ENCODE assay signal across 26 mouse cellular contexts in the genomic region with DNA sequence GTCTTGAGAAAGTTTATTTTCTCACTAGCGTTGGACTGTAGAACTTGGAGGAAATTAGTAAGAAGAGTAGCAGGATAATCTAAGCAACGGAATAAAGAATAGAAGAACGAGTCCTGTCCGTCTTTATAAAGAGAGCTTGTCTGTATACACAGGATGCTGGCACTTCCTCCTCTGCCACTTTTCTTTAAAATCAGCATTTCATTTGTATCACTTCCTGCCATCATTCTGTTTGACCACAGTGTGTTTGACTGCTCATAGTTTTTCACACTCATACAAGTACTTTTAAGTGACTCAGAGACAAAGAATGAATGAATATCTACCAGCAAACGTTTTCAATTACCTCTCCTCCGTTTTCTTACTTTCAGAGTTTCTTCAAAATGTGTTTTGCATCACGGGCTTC.
A peak's percentile ranks its signal among the peaks of the same experiment; 100 is the strongest.
DNase-seq lines count a peak whose midpoint lies in the region; ATAC-seq lines count a peak whose summit lies in the region.
"Had no signal": no experiment of that assay in that cellular context is flagged by ENCODE, and none has a peak within 500 bp of the region (broad histone marks: within the 10 kb centered on the region; RNA-seq: fewer than 3 reads in every experiment).

No protein-coding gene starts in this region.

- no peaks in the 10 kb centered on the region for H3K27me3 ChIP-seq in embryonic facial prominence, embryonic 11.5 days (ENCODE audit: control insufficient read depth, insufficient read depth, low read length)
- H3K27me3 ChIP-seq in embryonic facial prominence, embryonic 10.5 days (replicated peaks; ENCODE audit: low read depth, poor library complexity, severe bottlenecking) = no peaks in the 10 kb centered on the region
- no peaks in the 10 kb centered on the region for H3K27me3 ChIP-seq in embryonic facial prominence, embryonic 13.5 days
- H3K27me3 ChIP-seq: limb, embryonic 13.5 days; lung, embryonic 15.5 days; neural tube, embryonic 15.5 days; stomach, embryonic 15.5 days had no signal

- no peaks in the 10 kb centered on the region for H3K36me3 ChIP-seq in embryonic facial prominence, embryonic 11.5 days (replicated peaks; ENCODE audit: control insufficient read depth, insufficient read depth, low read depth, low read length)
- no peaks in the 10 kb centered on the region for H3K36me3 ChIP-seq in embryonic facial prominence, embryonic 10.5 days (replicated peaks)
- no peaks in the 10 kb centered on the region for H3K36me3 ChIP-seq in embryonic facial prominence, embryonic 13.5 days
- H3K36me3 ChIP-seq: limb, embryonic 13.5 days; lung, embryonic 15.5 days; neural tube, embryonic 15.5 days; stomach, embryonic 15.5 days had no signal

- no peaks in the 10 kb centered on the region for H3K4me1 ChIP-seq in embryonic facial prominence, embryonic 11.5 days (ENCODE audit: control insufficient read depth, insufficient read depth, low read length)
- 0 out of 2 replicates have a peak, but pooled peaks cover 4% of the 10 kb centered on the region for H3K4me1 ChIP-seq in embryonic facial prominence, embryonic 10.5 days
- peaks cover 7% of the 10 kb centered on the region for H3K4me1 ChIP-seq in embryonic facial prominence, embryonic 13.5 days
- H3K4me1 ChIP-seq: limb, embryonic 13.5 days; lung, embryonic 15.5 days; neural tube, embryonic 15.5 days; stomach, embryonic 15.5 days had no signal

- no peak for ATAC-seq in embryonic facial prominence, embryonic 11.5 days (replicated peaks; ENCODE audit: insufficient number of reproducible peaks, low FRiP score, low TSS enrichment, low read depth)
- ATAC-seq in embryonic facial prominence, embryonic 13.5 days (ENCODE audit: insufficient number of reproducible peaks, insufficient read depth, low FRiP score, low TSS enrichment, low read depth) = no peak
- ATAC-seq in megakaryocyte, adult 5-6 weeks (ENCODE audit: poor library complexity, severe bottlenecking) = peak; percentile 47
- no peak for ATAC-seq in activated CD4-positive, CD25-positive, alpha-beta regulatory T cell, adult 4 months
- ATAC-seq: forebrain, embryonic 16.5 days; intestine, postnatal 0 days had no signal

- peak; percentile 52 for DNase-seq in embryonic facial prominence, embryonic 11.5 days (ENCODE audit: low spot score)
- DNase-seq in embryonic facial prominence, embryonic 10.5 days (ENCODE audit: low spot score) = no peak
- DNase-seq in adrenal gland, adult 2 months = no peak
- DNase-seq in B cell, adult 2 months = no peak
- DNase-seq: cerebellum, adult 9-10 months; gastrocnemius, adult 2 months; gastrocnemius, postnatal 36 days; heart, adult 18-20 months; heart, postnatal 4 days; kidney, adult 9 months; kidney, postnatal 10 days; layer of hippocampus, adult 9-11 months; lung, postnatal 4 days; right cerebral cortex, postnatal 14 days had no signal

- H3K4me2 ChIP-seq in embryonic facial prominence, embryonic 11.5 days (ENCODE audit: low read depth, low read length) = no peak overlapping the region
- H3K4me2 ChIP-seq in embryonic facial prominence, embryonic 13.5 days = peak overlapping the region; percentile 18
- H3K4me2 ChIP-seq: heart, embryonic 11.5 days; hindbrain, embryonic 14.5 days; limb, embryonic 13.5 days; liver, embryonic 11.5 days; lung, embryonic 15.5 days; neural tube, embryonic 15.5 days; stomach, embryonic 15.5 days had no signal

- WGBS in embryonic facial prominence, embryonic 11.5 days = 26% methylated on average over 7 of the region's 7 CpGs
- WGBS in embryonic facial prominence, embryonic 10.5 days = 21% methylated on average over 7 of the region's 7 CpGs
- 15% methylated on average over 7 of the region's 7 CpGs for whole genome bisulfite sequencing in embryonic facial prominence, embryonic 13.5 days

- no peak overlapping the region for H3K9ac ChIP-seq in embryonic facial prominence, embryonic 11.5 days (replicated peaks; ENCODE audit: low read length)
- H3K9ac ChIP-seq in embryonic facial prominence, embryonic 13.5 days = no peak overlapping the region
- H3K9ac ChIP-seq: hindbrain, embryonic 14.5 days; limb, embryonic 13.5 days; lung, embryonic 15.5 days; neural tube, embryonic 15.5 days; stomach, embryonic 15.5 days had no signal

- H3K27ac ChIP-seq in embryonic facial prominence, embryonic 11.5 days (replicated peaks; ENCODE audit: low read depth, low read length) = no peak overlapping the region
- no peak overlapping the region for H3K27ac ChIP-seq in embryonic facial prominence, embryonic 10.5 days (replicated peaks)
- no peak overlapping the region for H3K27ac ChIP-seq in embryonic facial prominence, embryonic 13.5 days
- H3K27ac ChIP-seq: gastrocnemius, adult 2 months; hindbrain, embryonic 14.5 days; limb, embryonic 13.5 days; lung, embryonic 15.5 days; neural tube, embryonic 15.5 days; stomach, embryonic 15.5 days had no signal

- H3K9me3 ChIP-seq in embryonic facial prominence, embryonic 11.5 days (replicated peaks; ENCODE audit: control insufficient read depth, low read length) = no peaks in the 10 kb centered on the region
- no peaks in the 10 kb centered on the region for H3K9me3 ChIP-seq in embryonic facial prominence, embryonic 10.5 days
- no peaks in the 10 kb centered on the region for H3K9me3 ChIP-seq in embryonic facial prominence, embryonic 13.5 days
- H3K9me3 ChIP-seq: limb, embryonic 13.5 days; lung, embryonic 15.5 days; neural tube, embryonic 15.5 days; stomach, embryonic 15.5 days had no signal

- no peak overlapping the region for H3K4me3 ChIP-seq in embryonic facial prominence, embryonic 11.5 days (ENCODE audit: low read depth, low read length)
- no peak overlapping the region for H3K4me3 ChIP-seq in embryonic facial prominence, embryonic 10.5 days
- H3K4me3 ChIP-seq in embryonic facial prominence, embryonic 13.5 days = no peak overlapping the region
- H3K4me3 ChIP-seq: gastrocnemius, adult 2 months; limb, embryonic 13.5 days; lung, embryonic 15.5 days; neural tube, embryonic 15.5 days; stomach, embryonic 15.5 days had no signal
